Mouse (Mus musculus) regulatory T cell (primary cell): ENCODE measurements around the gene Plxdc1.

Experiments
- in situ Hi-C: fragments of 300-600 bp; cut with MboI, MseI; formaldehyde crosslinking; loops from one replicate; pipeline ENCODE4 v1.15.1; 2025; ENCODE audit warnings: high pct_unique_total_duplicates

Gene Plxdc1

GRCm38 (mm10) chr11:98018222-98018621 is 32.0 kb upstream of the Plxdc1 start:
- in situ Hi-C loops = no loop called here

- in situ Hi-C loops = no loop called here
Measured at GRCm38 (mm10) chr11:98016824-98017223, 30.6 kb upstream of the Plxdc1 start.

DNA sequence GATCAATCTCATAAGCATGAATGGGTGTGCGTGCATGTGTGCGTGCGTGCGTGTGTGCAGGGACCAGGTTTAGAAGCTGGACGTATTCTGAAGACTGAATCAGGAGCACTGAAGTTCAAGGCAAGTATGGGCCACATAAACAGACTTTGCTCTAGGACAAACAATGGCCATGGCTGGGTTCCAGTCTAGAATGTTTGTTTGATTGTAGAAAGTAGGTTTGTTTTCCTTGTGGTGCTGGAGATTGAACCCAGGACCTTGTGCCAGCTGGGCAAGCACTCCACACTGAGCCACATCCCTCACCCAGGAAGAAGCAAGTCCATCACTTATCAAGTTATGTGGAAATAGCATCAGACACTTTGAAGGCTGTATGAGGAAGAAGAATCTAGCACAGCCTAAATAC is 29.9 kb upstream of the Plxdc1 start:
- in situ Hi-C loops = no loop called here

GRCm38 (mm10) chr11:98012831-98013230 is 26.6 kb upstream of the Plxdc1 start:
- in situ Hi-C loops = no loop called here

DNA sequence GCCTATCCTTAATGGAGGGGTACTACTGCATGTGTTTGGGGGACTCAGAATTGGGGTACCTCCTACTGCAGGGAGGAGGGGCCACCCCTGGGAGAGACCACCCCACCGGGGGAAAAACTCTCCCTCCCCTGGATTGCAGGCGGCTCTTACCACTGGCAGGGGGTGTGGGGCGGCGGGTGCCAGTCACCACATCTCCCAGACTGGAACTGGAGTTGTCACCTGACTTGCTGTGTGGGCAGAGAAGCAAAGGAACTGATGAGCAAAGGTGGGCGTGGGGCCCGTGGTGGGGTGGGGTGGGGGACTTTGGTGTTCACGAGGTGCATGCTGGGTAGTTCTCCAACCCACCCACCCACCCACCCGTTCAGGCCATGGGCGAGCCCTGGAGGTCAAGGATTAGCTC is 25.5 kb upstream of the Plxdc1 start:
- in situ Hi-C loops = no loop called here

DNA sequence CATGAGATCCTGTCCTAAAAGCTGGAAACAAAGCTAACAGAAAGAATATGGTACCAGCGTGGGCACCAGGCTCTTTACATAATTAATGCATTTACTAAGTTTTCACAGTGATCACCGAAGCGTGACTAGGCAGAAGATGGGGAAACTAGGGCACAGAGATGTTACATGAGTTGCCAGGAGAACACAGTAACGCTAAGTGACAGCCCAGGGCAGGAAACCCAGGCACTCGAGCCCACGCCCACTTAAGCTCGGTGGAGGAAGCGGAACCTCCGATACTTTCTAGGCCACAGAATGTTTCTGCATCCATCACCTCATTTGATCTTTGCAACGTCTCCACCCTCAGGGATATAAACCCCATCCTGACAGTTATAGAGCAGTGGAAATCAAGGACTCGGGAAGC is 21.8 kb upstream of the Plxdc1 start:
- in situ Hi-C loops = no loop called here

GRCm38 (mm10) chr11:98005686-98006085 is 19.4 kb upstream of the Plxdc1 start:
- in situ Hi-C loops = no loop called here

GRCm38 (mm10) chr11:98005076-98005475 is 18.8 kb upstream of the Plxdc1 start:
- in situ Hi-C loops = no loop called here

- in situ Hi-C loops = no loop called here
Measured at GRCm38 (mm10) chr11:98004161-98004560, 17.9 kb upstream of the Plxdc1 start.

GRCm38 (mm10) chr11:98003171-98003671 is 17.0 kb upstream of the Plxdc1 start:
- in situ Hi-C loops = no loop called here

GRCm38 (mm10) chr11:98002627-98003026 is 16.4 kb upstream of the Plxdc1 start:
- in situ Hi-C loops = no loop called here

- in situ Hi-C loops = no loop called here
Measured at GRCm38 (mm10) chr11:98001986-98002385, 15.7 kb upstream of the Plxdc1 start.

GRCm38 (mm10) chr11:98001351-98001824 is 15.1 kb upstream of the Plxdc1 start:
- in situ Hi-C loops = no loop called here

GRCm38 (mm10) chr11:98000378-98001140 is 14.3 kb upstream of the Plxdc1 start:
- in situ Hi-C loops = no loop called here

- in situ Hi-C loops = loop anchor here (25.0 kb wide), 1 partner anchor 212 kb away; the partner anchor contains the start of genes 1700001P01Rik, Lasp1 and Rpl23
Measured at GRCm38 (mm10) chr11:97999748-98000147, 13.5 kb upstream of the Plxdc1 start.

GRCm38 (mm10) chr11:97998898-97999608 is 12.8 kb upstream of the Plxdc1 start:
- in situ Hi-C loops = loop anchor here (25.0 kb wide), 1 partner anchor 212 kb away; the partner anchor contains the start of genes 1700001P01Rik, Lasp1 and Rpl23

DNA sequence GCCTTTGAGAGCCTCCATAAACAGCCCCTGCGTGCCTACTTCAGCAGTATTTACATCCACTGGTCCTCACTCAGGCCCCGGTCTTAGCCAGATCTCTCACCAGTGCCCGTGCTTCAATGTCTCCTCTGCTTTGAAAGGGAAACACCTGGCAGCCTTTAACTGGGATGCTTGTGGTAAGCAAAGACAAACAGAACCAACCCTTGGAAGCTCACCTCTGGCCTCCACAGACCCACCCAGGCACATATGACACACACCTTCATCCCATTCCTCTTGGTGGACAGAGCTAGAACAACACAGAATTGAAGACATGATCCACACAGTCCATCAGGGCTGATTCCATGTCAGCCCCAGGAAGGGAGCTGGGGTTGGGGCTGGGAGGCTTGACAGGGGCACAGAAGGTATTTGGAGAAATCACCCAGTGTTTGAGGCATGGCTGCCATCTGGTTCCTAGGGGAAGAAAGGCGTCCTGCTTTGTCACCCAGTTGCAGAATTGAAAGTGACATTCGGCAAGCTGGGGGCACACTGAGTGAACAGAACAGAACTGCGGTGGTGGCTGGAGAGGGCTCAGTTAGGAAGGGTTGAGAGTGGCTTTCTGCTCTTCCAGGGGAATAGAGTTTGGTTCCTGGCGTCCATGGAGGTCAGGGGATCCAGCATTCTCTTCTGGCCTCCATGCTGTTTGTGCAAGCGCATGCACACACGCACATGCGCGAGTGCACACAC is 12.0 kb upstream of the Plxdc1 start:
- in situ Hi-C loops = loop anchor here (25.0 kb wide), 1 partner anchor 211 kb away; the partner anchor contains the start of genes 1700001P01Rik, Lasp1 and Rpl23

DNA sequence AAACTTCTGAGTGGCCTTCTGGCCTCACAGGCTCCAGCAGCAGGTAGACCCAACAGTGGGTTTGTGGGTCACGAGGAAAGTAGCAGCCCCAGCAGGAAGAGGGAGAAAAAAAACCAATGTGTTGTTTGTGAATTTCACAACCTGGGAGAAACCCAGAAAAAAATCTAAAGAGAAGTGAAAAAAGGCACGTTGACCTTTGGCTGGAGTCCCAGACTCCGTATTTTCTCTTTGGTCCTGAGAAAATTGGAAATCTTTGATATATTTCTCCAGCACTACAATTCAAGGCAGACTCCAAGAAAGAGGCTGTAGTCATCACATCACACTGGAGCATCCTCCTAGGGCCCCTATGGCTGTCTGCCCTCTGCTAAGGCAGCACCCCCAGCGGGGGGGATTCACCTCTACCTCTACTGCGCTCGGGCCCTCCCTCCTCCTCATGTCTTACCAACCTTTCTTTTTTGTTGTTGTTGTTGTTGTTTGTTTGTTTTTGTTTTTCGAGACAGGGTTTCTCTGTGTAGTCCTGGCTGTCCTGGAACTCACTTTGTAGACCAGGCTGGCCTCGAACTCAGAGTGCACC is 11.2 kb upstream of the Plxdc1 start:
- in situ Hi-C loops = loop anchor here (25.0 kb wide), 1 partner anchor 210 kb away; the partner anchor contains the start of genes 1700001P01Rik, Lasp1 and Rpl23

- in situ Hi-C loops = loop anchor here (25.0 kb wide), 1 partner anchor 209 kb away; the partner anchor contains the start of genes 1700001P01Rik, Lasp1 and Rpl23
Measured at GRCm38 (mm10) chr11:97996691-97997090, 10.4 kb upstream of the Plxdc1 start.

GRCm38 (mm10) chr11:97995564-97996288 is 9.5 kb upstream of the Plxdc1 start, which contains the start of gene Arl5c:
Gene Arl5c, minus strand, starts transcription at chr11:97996181.
- in situ Hi-C loops = loop anchor here (25.0 kb wide), 1 partner anchor 208 kb away; the partner anchor contains the start of genes 1700001P01Rik, Lasp1 and Rpl23
